Mouse (Mus musculus): ENCODE data around the gene Fat1.

GRCm38 (mm10) chr8:44937905-44938642 is 2.8 kb downstream of the Fat1 start:
- TF ChIP-seq POLR2A (IDR thresholded peaks at IDR 0.05; ENCODE audit: control insufficient read depth, low read depth, low read length), result peak; percentile 31
- no peak for TF ChIP-seq CTCF (IDR thresholded peaks at IDR 0.05; ENCODE audit: control insufficient read depth, insufficient read depth, insufficient replicate concordance, low read depth, low read length)

Measured in testis, adult 2 months (tissue).